Mouse (Mus musculus) hindbrain, embryonic 14.5 days (tissue): ENCODE measurements at regions not wholly inside any gene's neighbourhood (a gene's known extent, or its start where the extent isn't known, plus 50 kb on each side); places are given as distances from the start of the nearest gene placed in this dataset.
A peak's percentile ranks its signal among the peaks of the same experiment; 100 is the strongest.

Experiments used
- ATAC-seq: fragments of 200-750 bp; cut with Nextera tagmentation; 2 replicates; pipeline ENCODE4 v1.8.0; 2017; ENCODE audit warnings: moderate number of reproducible peaks, mild to moderate bottlenecking, moderate TSS enrichment, moderate library complexity; ENCODE audit not compliant: low FRiP score
- DNase-seq: peaks from one replicate; pipeline ENCODE4 v3.0.0-alpha.2; 2015; ENCODE audit warnings: low spot score
- H3K27ac ChIP-seq: fragments of 300-500 bp; sonication (generic); 2 replicates; pipeline ENCODE4 v1.5.1; 2014; ENCODE audit warnings: mild to moderate bottlenecking, moderate library complexity
- H3K27me3 ChIP-seq: fragments of 300-500 bp; sonication (generic); 2 replicates; pipeline ENCODE4 v1.6.1; 2014; ENCODE audit warnings: mild to moderate bottlenecking, low read length, mixed read lengths; ENCODE audit not compliant: control insufficient read depth, insufficient read depth
- H3K36me3 ChIP-seq: fragments of 300-500 bp; sonication (generic); replicated peaks from 2 replicates; pipeline ENCODE4 v1.6.1; 2014; ENCODE audit not compliant: control insufficient read depth, insufficient read depth
- H3K4me1 ChIP-seq: fragments of 300-500 bp; sonication (generic); replicated peaks from 2 replicates; pipeline ENCODE4 v1.6.1; 2014; ENCODE audit warnings: antibody characterized with exemption, low read length, mixed read lengths; ENCODE audit not compliant: control insufficient read depth, insufficient read depth
- H3K4me2 ChIP-seq: fragments of 300-500 bp; sonication (generic); replicated peaks from 2 replicates; pipeline ENCODE4 v1.6.1; 2014; ENCODE audit warnings: mild to moderate bottlenecking, moderate library complexity
- H3K4me3 ChIP-seq: fragments of 300-500 bp; sonication (generic); replicated peaks from 2 replicates; pipeline ENCODE4 v1.5.1; 2014; ENCODE audit warnings: mild to moderate bottlenecking, low read length
- H3K9ac ChIP-seq: fragments of 300-500 bp; sonication (generic); 2 replicates; pipeline ENCODE4 v1.6.1; 2014
- H3K9me3 ChIP-seq: fragments of 300-500 bp; sonication (generic); 2 replicates; pipeline ENCODE4 v1.6.1; 2016; ENCODE audit warnings: low read length; ENCODE audit not compliant: control insufficient read depth
- WGBS: fragments of 180-500 bp; shearing (Covaris S2); extraction: QIAGEN DNeasy Blood & Tissue Kit; methylation state at CpG from one replicate; pipeline ENCODE4 v1.1.7; 2014; 5-methylcytosine and 5-hydroxymethylcytosine counted together

- H3K9me3 ChIP-seq = no peaks in the 10 kb centered on the region
- H3K4me3 ChIP-seq = no peak overlapping the region
- H3K4me1 ChIP-seq = peaks cover 17% of the 10 kb centered on the region
- no peak overlapping the region for H3K9ac ChIP-seq
- 68% methylated on average over 4 of the region's 4 CpGs for WGBS
- H3K4me2 ChIP-seq = no peak overlapping the region
- H3K27me3 ChIP-seq = no peaks in the 10 kb centered on the region
- H3K36me3 ChIP-seq = no peaks in the 10 kb centered on the region
- no peak for DNase-seq
- ATAC-seq = no peak
- H3K27ac ChIP-seq = no peak overlapping the region
Observed at GRCm38 (mm10) chr13:28876771-28877170, 76.7 kb downstream of the Sox4 start.

DNA sequence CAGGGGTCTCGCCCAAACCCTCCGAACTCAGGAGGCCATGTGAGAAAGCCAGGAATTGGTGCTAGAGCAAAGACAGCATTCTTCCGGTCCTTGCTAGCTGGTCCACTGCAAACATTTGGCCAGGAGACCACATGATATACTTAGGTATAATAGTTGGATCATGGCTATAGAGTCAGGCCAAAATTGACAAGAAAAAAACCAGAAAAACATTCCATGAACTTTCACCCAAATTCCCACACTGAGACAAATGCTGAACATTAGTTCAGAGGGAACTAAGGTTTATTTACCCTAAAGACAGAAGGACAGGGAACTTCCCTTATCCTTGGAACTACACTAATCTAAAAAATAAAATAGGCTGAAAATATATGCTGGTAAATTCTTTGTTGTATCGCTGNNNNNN lies 82.8 kb downstream of the Sox4 start:
- WGBS = 94% methylated on average over 4 of the region's 4 CpGs
- Histone ChIP-seq H3K36me3 (0 out of 2 replicates have a peak, but pooled peaks cover 2% of the 10 kb centered on the region), H3K9me3 (no peaks in the 10 kb centered on the region), H3K4me3 (no peak overlapping the region), H3K9ac (no peak overlapping the region), H3K4me2 (no peak overlapping the region), H3K4me1 (no peaks in the 10 kb centered on the region), H3K27ac (no peak overlapping the region), H3K27me3 (no peaks in the 10 kb centered on the region)
- DNase-seq (no peak), ATAC-seq (no peak)

DNA sequence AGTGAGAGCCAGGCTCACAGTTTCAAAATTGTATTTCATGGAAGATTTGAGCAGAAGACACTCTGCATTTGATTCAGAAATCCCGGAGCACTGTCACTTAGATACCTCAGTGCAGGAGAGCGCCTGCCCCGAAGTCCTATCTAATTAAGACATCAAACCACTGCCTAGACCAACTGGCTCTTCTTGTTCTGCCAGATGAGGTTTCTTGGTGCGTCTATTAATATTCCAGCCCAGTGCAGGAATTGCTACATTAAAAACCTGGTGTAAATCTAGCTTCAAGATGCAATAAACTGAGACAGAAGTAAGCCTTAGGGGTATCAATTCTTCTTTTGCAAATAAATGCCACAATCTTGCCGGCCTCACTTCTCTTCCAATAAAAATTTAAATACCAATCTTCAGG lies 86.3 kb downstream of the Sox4 start:
- DNase-seq = no peak
- no peak overlapping the region for H3K4me2 ChIP-seq
- H3K9ac ChIP-seq = no peak overlapping the region
- ATAC-seq = no peak
- no peak overlapping the region for H3K27ac ChIP-seq
- no peaks in the 10 kb centered on the region for H3K9me3 ChIP-seq
- no peaks in the 10 kb centered on the region for H3K27me3 ChIP-seq
- WGBS = 52% methylated on average over 5 of the region's 5 CpGs
- H3K36me3 ChIP-seq = 0 out of 2 replicates have a peak, but pooled peaks cover 5% of the 10 kb centered on the region
- H3K4me1 ChIP-seq = no peaks in the 10 kb centered on the region
- no peak overlapping the region for H3K4me3 ChIP-seq

- 87% methylated on average over 3 of the region's 3 CpGs for WGBS
- DNase-seq (no peak), ATAC-seq (no peak)
- no peak overlapping the region for H3K4me3 ChIP-seq
- no peak overlapping the region for H3K4me2 ChIP-seq
- H3K9me3 ChIP-seq = no peaks in the 10 kb centered on the region
- no peak overlapping the region for H3K9ac ChIP-seq
- H3K4me1 ChIP-seq = no peaks in the 10 kb centered on the region
- 0 out of 2 replicates have a peak, but pooled peaks cover 5% of the 10 kb centered on the region for H3K36me3 ChIP-seq
- no peak overlapping the region for H3K27ac ChIP-seq
- H3K27me3 ChIP-seq = no peaks in the 10 kb centered on the region
Observed at GRCm38 (mm10) chr13:28866686-28867085, 86.8 kb downstream of the Sox4 start.

GRCm38 (mm10) chr13:28860601-28861000 lies 92.9 kb downstream of the Sox4 start:
- 83% methylated on average over 2 of the region's 2 CpGs for WGBS
- Histone ChIP-seq H3K27ac (no peak overlapping the region), H3K36me3 (0 out of 2 replicates have a peak, but pooled peaks cover 2% of the 10 kb centered on the region), H3K4me2 (no peak overlapping the region), H3K27me3 (no peaks in the 10 kb centered on the region), H3K9me3 (no peaks in the 10 kb centered on the region), H3K4me3 (no peak overlapping the region), H3K4me1 (peaks cover 20% of the 10 kb centered on the region), H3K9ac (no peak overlapping the region)
- DNase-seq = no peak
- no peak for ATAC-seq

- 0 out of 2 replicates have a peak overlapping the region, but pooled peaks have one; percentile 2 for H3K4me2 ChIP-seq
- H3K27me3 ChIP-seq = no peaks in the 10 kb centered on the region
- no peak overlapping the region for H3K9ac ChIP-seq
- peaks cover 20% of the 10 kb centered on the region for H3K4me1 ChIP-seq
- H3K9me3 ChIP-seq = no peaks in the 10 kb centered on the region
- no peaks in the 10 kb centered on the region for H3K36me3 ChIP-seq
- WGBS = 36% methylated on average over 11 of the region's 11 CpGs
- no peak overlapping the region for H3K4me3 ChIP-seq
- ATAC-seq = peak; percentile 31; the same call in 1 of the 2 replicates
- DNase-seq = peak; percentile 56
- peak overlapping the region; percentile 1; the same call in 1 of the 2 replicates for H3K27ac ChIP-seq
Observed at GRCm38 (mm10) chr13:28859829-28860427, 93.6 kb downstream of the Sox4 start.

DNA sequence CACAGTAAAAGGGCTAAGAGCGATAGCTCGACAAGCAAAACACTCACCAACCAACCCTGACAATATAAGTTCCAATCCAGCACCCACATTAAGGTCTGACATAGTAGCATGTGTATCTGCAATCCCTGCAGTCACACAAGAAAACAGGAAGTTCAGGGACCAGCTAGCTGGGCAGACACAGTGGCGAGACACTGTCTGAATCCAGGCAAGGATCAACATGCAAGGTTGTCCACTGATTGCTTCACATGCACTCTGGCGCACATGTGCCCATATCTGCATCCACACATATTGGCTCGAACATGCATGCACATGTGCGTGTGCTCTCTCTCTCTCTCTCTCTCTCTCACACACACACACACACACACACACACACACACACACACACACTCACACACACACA lies 95.5 kb downstream of the Sox4 start:
- ATAC-seq (no peak), DNase-seq (no peak)
- no peak overlapping the region for H3K9ac ChIP-seq
- H3K4me2 ChIP-seq = no peak overlapping the region
- H3K4me1 ChIP-seq = peaks cover 20% of the 10 kb centered on the region
- no peaks in the 10 kb centered on the region for H3K27me3 ChIP-seq
- 92% methylated on average over 6 of the region's 6 CpGs for WGBS
- H3K36me3 ChIP-seq = no peaks in the 10 kb centered on the region
- no peak overlapping the region for H3K4me3 ChIP-seq
- H3K9me3 ChIP-seq = no peaks in the 10 kb centered on the region
- H3K27ac ChIP-seq = no peak overlapping the region

DNA sequence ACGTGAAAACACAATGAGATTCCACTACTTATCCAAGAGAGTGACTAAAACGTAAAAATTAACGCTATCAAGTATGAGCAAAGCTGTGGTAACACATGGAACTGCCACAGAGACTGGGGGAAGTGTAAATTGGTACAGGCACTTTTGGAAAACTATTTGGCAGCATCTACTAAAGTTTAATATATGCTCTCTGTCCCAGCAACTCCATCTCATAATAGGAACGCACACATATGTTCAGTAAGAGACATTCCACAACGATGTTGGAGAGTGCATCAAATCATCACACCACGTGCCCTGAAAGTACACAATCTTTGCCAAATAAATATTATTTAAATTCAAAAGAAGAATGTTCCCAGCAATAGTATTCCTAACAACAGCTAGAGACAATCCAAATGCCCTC lies 96.3 kb downstream of the Sox4 start:
- DNase-seq (no peak), ATAC-seq (no peak)
- 95% methylated on average over 6 of the region's 6 CpGs for WGBS
- Histone ChIP-seq H3K36me3 (no peaks in the 10 kb centered on the region), H3K4me1 (peaks cover 20% of the 10 kb centered on the region), H3K9me3 (no peaks in the 10 kb centered on the region), H3K4me3 (no peak overlapping the region), H3K27ac (no peak overlapping the region), H3K9ac (no peak overlapping the region), H3K4me2 (no peak overlapping the region), H3K27me3 (no peaks in the 10 kb centered on the region)

DNA sequence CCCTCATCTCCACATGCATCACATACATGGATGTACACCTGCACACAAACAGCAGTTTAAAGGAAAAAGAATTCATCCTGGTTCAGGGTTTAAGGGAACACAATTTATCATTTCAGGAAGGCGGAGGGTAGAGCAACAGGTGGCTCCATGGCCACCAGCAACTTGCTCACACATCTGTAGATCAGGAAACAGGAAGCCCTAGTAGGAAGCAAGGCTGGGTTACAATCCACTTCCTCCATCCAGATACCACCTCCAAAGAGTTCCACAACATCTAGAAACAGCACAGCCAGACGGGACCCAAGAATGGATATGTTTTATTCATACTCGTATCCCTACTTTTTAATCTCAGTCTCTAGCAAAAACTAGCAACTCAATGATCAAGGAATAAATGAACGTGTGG lies 97.0 kb downstream of the Sox4 start:
- no peak for DNase-seq
- WGBS = 83% methylated on average over 4 of the region's 4 CpGs
- no peak for ATAC-seq

DNA sequence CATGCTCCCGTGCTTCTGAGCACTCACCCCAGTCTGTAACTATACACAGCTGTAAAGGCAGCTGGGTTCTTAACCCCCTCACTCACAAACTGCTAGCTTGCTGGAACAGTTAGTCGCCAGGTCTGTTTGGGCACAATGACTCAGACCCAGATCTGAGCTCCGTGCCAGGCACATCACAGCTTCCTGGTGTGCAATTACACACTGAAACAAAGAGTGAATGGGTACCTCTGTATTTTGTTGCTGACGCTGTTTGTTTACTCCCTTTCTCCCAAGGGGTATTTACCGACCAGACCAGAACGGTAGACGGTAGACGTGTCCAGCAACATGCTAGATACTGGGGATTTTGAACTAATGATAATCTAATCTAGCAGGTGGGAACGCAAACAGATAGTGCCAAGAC lies 99.3 kb downstream of the Sox4 start:
- Histone ChIP-seq H3K9me3 (no peaks in the 10 kb centered on the region), H3K27me3 (no peaks in the 10 kb centered on the region), H3K9ac (no peak overlapping the region), H3K4me2 (no peak overlapping the region), H3K4me3 (no peak overlapping the region), H3K36me3 (no peaks in the 10 kb centered on the region), H3K27ac (no peak overlapping the region), H3K4me1 (peaks cover 11% of the 10 kb centered on the region; the same call in 1 of the 2 replicates)
- DNase-seq (no peak), ATAC-seq (no peak)
- WGBS = 73% methylated on average over 9 of the region's 9 CpGs

More for the DNA sequence above, 97.0 kb downstream of the Sox4 start:
- H3K9ac ChIP-seq = no peak overlapping the region
- H3K4me1 ChIP-seq = peaks cover 20% of the 10 kb centered on the region
- no peak overlapping the region for H3K4me2 ChIP-seq
- H3K9me3 ChIP-seq = no peaks in the 10 kb centered on the region
- H3K36me3 ChIP-seq = no peaks in the 10 kb centered on the region
- no peak overlapping the region for H3K4me3 ChIP-seq
- H3K27ac ChIP-seq = 0 out of 2 replicates have a peak overlapping the region, but pooled peaks have one; percentile 5
- H3K27me3 ChIP-seq = no peaks in the 10 kb centered on the region
